Mouse (Mus musculus): ENCODE results near the gene Dlx2. TPM values are rescaled to one million over a fixed set of nuclear protein-coding genes. Genes with fewer than 3 reads are reported as not detected.

The Dlx2 gene
- polyA plus RNA-seq, 1 experiment from 2014 or later, result not detected

GRCm38 (mm10) chr2:71573736-71574135 lies 27.2 kb upstream of the Dlx2 start:
- WGBS (ENCODE audit: insufficient replicate concordance), result 57% methylated on average over 4 of the region's 4 CpGs
- DNase-seq (no peak), ATAC-seq (no peak)
- no peak overlapping the region for H3K4me3 ChIP-seq (ENCODE audit: low read depth, low read length)
- no peaks in the 10 kb centered on the region for H3K27me3 ChIP-seq (ENCODE audit: insufficient read depth, low read length)
- no peak overlapping the region for H3K4me2 ChIP-seq (ENCODE audit: low read depth, low read length)
- no peaks in the 10 kb centered on the region for H3K4me1 ChIP-seq (ENCODE audit: insufficient read depth)
- 0 out of 2 replicates have a peak, but pooled peaks cover 3% of the 10 kb centered on the region for H3K9me3 ChIP-seq (ENCODE audit: low read length)
- H3K36me3 ChIP-seq (replicated peaks; ENCODE audit: insufficient read depth, low read length), result no peaks in the 10 kb centered on the region
- no peak overlapping the region for H3K9ac ChIP-seq (replicated peaks)
- no peak overlapping the region for H3K27ac ChIP-seq (ENCODE audit: low read depth)
- no peak for TF ChIP-seq CTCF (IDR thresholded peaks at IDR 0.05; ENCODE audit: low read depth)
- no peak for TF ChIP-seq EP300 (IDR thresholded peaks at IDR 0.05; ENCODE audit: low read depth)

- TF ChIP-seq CTCF (IDR thresholded peaks at IDR 0.05; ENCODE audit: low read depth) (no peak), EP300 (IDR thresholded peaks at IDR 0.05; ENCODE audit: low read depth) (no peak)
Observed at GRCm38 (mm10) chr2:71566466-71566865, 19.9 kb upstream of the Dlx2 start.

GRCm38 (mm10) chr2:71556071-71556470 lies 9.5 kb upstream of the Dlx2 start:
- H3K4me1 ChIP-seq (ENCODE audit: insufficient read depth), result no peaks in the 10 kb centered on the region
- no peak overlapping the region for H3K4me2 ChIP-seq (ENCODE audit: low read depth, low read length)
- H3K27ac ChIP-seq (ENCODE audit: low read depth), result no peak overlapping the region
- H3K36me3 ChIP-seq (replicated peaks; ENCODE audit: insufficient read depth, low read length), result no peaks in the 10 kb centered on the region
- ATAC-seq (no peak), DNase-seq (no peak)
- 0 out of 2 replicates have a peak, but pooled peaks cover 2% of the 10 kb centered on the region for H3K9me3 ChIP-seq (ENCODE audit: low read length)
- WGBS (ENCODE audit: insufficient replicate concordance), result 61% methylated on average over 5 of the region's 5 CpGs
- H3K4me3 ChIP-seq (ENCODE audit: low read depth, low read length), result no peak overlapping the region
- no peak for TF ChIP-seq EP300 (IDR thresholded peaks at IDR 0.05; ENCODE audit: low read depth)
- TF ChIP-seq CTCF (IDR thresholded peaks at IDR 0.05; ENCODE audit: low read depth), result 0 out of 2 replicates have a peak, but pooled peaks have one; percentile 15
- H3K9ac ChIP-seq (replicated peaks), result no peak overlapping the region
- peaks cover 32% of the 10 kb centered on the region for H3K27me3 ChIP-seq (ENCODE audit: insufficient read depth, low read length)

More at GRCm38 (mm10) chr2:71566466-71566865, 19.9 kb upstream of the Dlx2 start:
- Histone ChIP-seq H3K4me2 (ENCODE audit: low read depth, low read length) (no peak overlapping the region), H3K4me1 (ENCODE audit: insufficient read depth) (no peaks in the 10 kb centered on the region), H3K9ac (replicated peaks) (no peak overlapping the region), H3K4me3 (ENCODE audit: low read depth, low read length) (no peak overlapping the region), H3K27me3 (ENCODE audit: insufficient read depth, low read length) (no peaks in the 10 kb centered on the region), H3K27ac (ENCODE audit: low read depth) (no peak overlapping the region), H3K36me3 (replicated peaks; ENCODE audit: insufficient read depth, low read length) (no peaks in the 10 kb centered on the region), H3K9me3 (ENCODE audit: low read length) (no peaks in the 10 kb centered on the region)
- 68% methylated on average over 9 of the region's 9 CpGs for WGBS (ENCODE audit: insufficient replicate concordance)
- DNase-seq, result no peak
- no peak for ATAC-seq

- no peak overlapping the region for H3K4me3 ChIP-seq (ENCODE audit: low read depth, low read length)
- ATAC-seq (no peak), DNase-seq (no peak)
- H3K27ac ChIP-seq (ENCODE audit: low read depth), result no peak overlapping the region
- no peaks in the 10 kb centered on the region for H3K36me3 ChIP-seq (replicated peaks; ENCODE audit: insufficient read depth, low read length)
- 2% methylated on average over 18 of the region's 18 CpGs for WGBS (ENCODE audit: insufficient replicate concordance)
- no peaks in the 10 kb centered on the region for H3K9me3 ChIP-seq (ENCODE audit: low read length)
- TF ChIP-seq CTCF (IDR thresholded peaks at IDR 0.05; ENCODE audit: low read depth) (no peak), EP300 (IDR thresholded peaks at IDR 0.05; ENCODE audit: low read depth) (no peak)
- H3K4me2 ChIP-seq (ENCODE audit: low read depth, low read length), result no peak overlapping the region
- no peak overlapping the region for H3K9ac ChIP-seq (replicated peaks)
- H3K27me3 ChIP-seq (ENCODE audit: insufficient read depth, low read length), result peaks cover 67% of the 10 kb centered on the region
- H3K4me1 ChIP-seq (ENCODE audit: insufficient read depth), result peaks cover 3% of the 10 kb centered on the region
Observed at GRCm38 (mm10) chr2:71551704-71552103, 5.2 kb upstream of the Dlx2 start.

GRCm38 (mm10) chr2:71550330-71550729 lies 3.8 kb upstream of the Dlx2 start:
- WGBS (ENCODE audit: insufficient replicate concordance), result 26% methylated on average over 3 of the region's 3 CpGs
- H3K27ac ChIP-seq (ENCODE audit: low read depth), result no peak overlapping the region
- H3K9ac ChIP-seq (replicated peaks), result no peak overlapping the region
- no peak overlapping the region for H3K4me2 ChIP-seq (ENCODE audit: low read depth, low read length)
- no peak overlapping the region for H3K4me3 ChIP-seq (ENCODE audit: low read depth, low read length)
- H3K4me1 ChIP-seq (ENCODE audit: insufficient read depth), result peaks cover 15% of the 10 kb centered on the region
- TF ChIP-seq CTCF (IDR thresholded peaks at IDR 0.05; ENCODE audit: low read depth) (no peak), EP300 (IDR thresholded peaks at IDR 0.05; ENCODE audit: low read depth) (no peak)
- ATAC-seq (no peak), DNase-seq (no peak)
- no peaks in the 10 kb centered on the region for H3K36me3 ChIP-seq (replicated peaks; ENCODE audit: insufficient read depth, low read length)
- H3K9me3 ChIP-seq (ENCODE audit: low read length), result no peaks in the 10 kb centered on the region
- peaks cover 81% of the 10 kb centered on the region for H3K27me3 ChIP-seq (ENCODE audit: insufficient read depth, low read length)

- no peaks in the 10 kb centered on the region for H3K36me3 ChIP-seq (replicated peaks; ENCODE audit: insufficient read depth, low read length)
- no peaks in the 10 kb centered on the region for H3K9me3 ChIP-seq (ENCODE audit: low read length)
- no peak overlapping the region for H3K27ac ChIP-seq (ENCODE audit: low read depth)
- H3K9ac ChIP-seq (replicated peaks), result no peak overlapping the region
- TF ChIP-seq EP300 (IDR thresholded peaks at IDR 0.05; ENCODE audit: low read depth) (no peak), CTCF (IDR thresholded peaks at IDR 0.05; ENCODE audit: low read depth) (peak; percentile 90)
- ATAC-seq, result no peak
- H3K4me3 ChIP-seq (ENCODE audit: low read depth, low read length), result no peak overlapping the region
- peak; percentile 86 for DNase-seq
- 4% methylated on average over 8 of the region's 8 CpGs for WGBS (ENCODE audit: insufficient replicate concordance)
- peaks cover 18% of the 10 kb centered on the region for H3K4me1 ChIP-seq (ENCODE audit: insufficient read depth)
- peaks cover 91% of the 10 kb centered on the region for H3K27me3 ChIP-seq (ENCODE audit: insufficient read depth, low read length)
- H3K4me2 ChIP-seq (ENCODE audit: low read depth, low read length), result no peak overlapping the region
Observed at GRCm38 (mm10) chr2:71547829-71548228, 1.3 kb upstream of the Dlx2 start.
